8 mouse cellular contexts compared by ENCODE assay signal in the genomic region with DNA sequence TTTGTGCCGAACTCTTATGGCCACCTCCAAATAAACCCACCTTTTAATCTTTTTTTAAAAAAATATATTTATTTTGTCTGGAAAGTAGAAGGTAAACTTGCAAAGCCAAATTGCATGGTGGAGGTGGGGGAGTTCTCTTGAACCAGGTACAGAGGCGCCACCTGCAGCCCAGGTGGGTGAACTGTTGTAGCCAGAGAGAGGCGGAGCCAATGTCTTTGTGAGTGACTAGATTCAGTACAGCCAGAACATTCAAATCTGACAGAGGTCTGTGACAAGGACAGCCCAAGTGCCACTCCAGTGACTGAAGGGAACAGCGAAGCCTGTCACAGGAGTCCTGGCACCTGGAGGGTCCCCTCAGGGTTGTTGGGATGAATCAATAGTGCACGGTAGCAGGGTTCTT.
DNase-seq lines count a peak whose midpoint lies in the region; ATAC-seq and TF ChIP-seq lines count a peak whose summit lies in the region.

No protein-coding gene starts in this region.

- peak; percentile 78 for TF ChIP-seq CTCF in ES-Bruce4 (IDR thresholded peaks at IDR 0.05; ENCODE audit: low read depth, low read length)
- peak; percentile 64 for TF ChIP-seq CTCF in lung, embryonic 14.5 days (IDR thresholded peaks at IDR 0.05; ENCODE audit: low read depth)
- peak; percentile 28; the same call in 1 of the 2 replicates for TF ChIP-seq CTCF in thymus, adult 2 months (IDR thresholded peaks at IDR 0.05; ENCODE audit: borderline replicate concordance, control insufficient read depth, extremely low read depth, insufficient read depth, low read length, poor library complexity)

- H3K9ac ChIP-seq in hindbrain, embryonic 13.5 days = no peak overlapping the region
- no peak overlapping the region for H3K9ac ChIP-seq in hindbrain, embryonic 16.5 days (ENCODE audit: low read depth, low read length)
- no peak overlapping the region for H3K9ac ChIP-seq in ES-Bruce4 (ENCODE audit: low read depth, poor library complexity, severe bottlenecking)
- H3K9ac ChIP-seq in intestine, embryonic 15.5 days = no peak overlapping the region
- no peak overlapping the region for H3K9ac ChIP-seq in lung, embryonic 14.5 days
- no peak overlapping the region for H3K9ac ChIP-seq in heart, embryonic 11.5 days (ENCODE audit: low read depth, low read length)

- no peak overlapping the region for H3K4me2 ChIP-seq in hindbrain, embryonic 13.5 days
- no peak overlapping the region for H3K4me2 ChIP-seq in hindbrain, embryonic 16.5 days (ENCODE audit: low read length)
- no peak overlapping the region for H3K4me2 ChIP-seq in intestine, embryonic 15.5 days (replicated peaks)
- no peak overlapping the region for H3K4me2 ChIP-seq in lung, embryonic 14.5 days
- no peak overlapping the region for H3K4me2 ChIP-seq in heart, embryonic 11.5 days

- no peak for TF ChIP-seq EP300 in ES-Bruce4 (IDR thresholded peaks at IDR 0.05; ENCODE audit: insufficient read depth, low read depth, low read length)

- H3K9me3 ChIP-seq in hindbrain, embryonic 13.5 days = no peaks in the 10 kb centered on the region
- no peaks in the 10 kb centered on the region for H3K9me3 ChIP-seq in hindbrain, embryonic 16.5 days (ENCODE audit: control insufficient read depth, low read length)
- H3K9me3 ChIP-seq in ES-Bruce4 (replicated peaks; ENCODE audit: control insufficient read depth, insufficient read depth, low read length, poor library complexity, severe bottlenecking) = no peaks in the 10 kb centered on the region
- H3K9me3 ChIP-seq in intestine, embryonic 15.5 days = no peaks in the 10 kb centered on the region
- no peaks in the 10 kb centered on the region for H3K9me3 ChIP-seq in lung, embryonic 14.5 days (ENCODE audit: low read depth, low read length)
- no peaks in the 10 kb centered on the region for H3K9me3 ChIP-seq in heart, embryonic 11.5 days (replicated peaks; ENCODE audit: control insufficient read depth, low read length)

- H3K27me3 ChIP-seq in hindbrain, embryonic 13.5 days = no peaks in the 10 kb centered on the region
- no peaks in the 10 kb centered on the region for H3K27me3 ChIP-seq in hindbrain, embryonic 16.5 days (replicated peaks; ENCODE audit: control insufficient read depth, insufficient read depth, low read length)
- no peaks in the 10 kb centered on the region for H3K27me3 ChIP-seq in ES-Bruce4 (ENCODE audit: control insufficient read depth, insufficient read depth, low read length, poor library complexity, severe bottlenecking)
- H3K27me3 ChIP-seq in intestine, embryonic 15.5 days (replicated peaks) = no peaks in the 10 kb centered on the region
- no peaks in the 10 kb centered on the region for H3K27me3 ChIP-seq in lung, embryonic 14.5 days (ENCODE audit: insufficient read depth, low read length)
- no peaks in the 10 kb centered on the region for H3K27me3 ChIP-seq in thymus, adult 2 months (ENCODE audit: control insufficient read depth, insufficient read depth, low read length)
- peaks cover 45% of the 10 kb centered on the region for H3K27me3 ChIP-seq in heart, embryonic 11.5 days (ENCODE audit: control insufficient read depth, insufficient read depth, low read length)

- TF ChIP-seq POLR2A in ES-Bruce4 (IDR thresholded peaks at IDR 0.05; ENCODE audit: insufficient read depth, low read length) = no peak
- no peak for TF ChIP-seq POLR2A in thymus, adult 2 months (IDR thresholded peaks at IDR 0.05; ENCODE audit: control insufficient read depth, extremely low read depth, insufficient read depth, low read length, poor library complexity)

- WGBS in hindbrain, embryonic 13.5 days = 68% methylated on average over 5 of the region's 5 CpGs
- WGBS in hindbrain, embryonic 16.5 days = 69% methylated on average over 5 of the region's 5 CpGs
- WGBS in intestine, embryonic 15.5 days = 69% methylated on average over 5 of the region's 5 CpGs
- WGBS in lung, embryonic 14.5 days = 52% methylated on average over 5 of the region's 5 CpGs
- 82% methylated on average over 5 of the region's 5 CpGs for WGBS in thymus, adult 2 months
- WGBS in heart, embryonic 11.5 days (ENCODE audit: insufficient replicate concordance) = 67% methylated on average over 5 of the region's 5 CpGs

- H3K27ac ChIP-seq in hindbrain, embryonic 13.5 days = no peak overlapping the region
- H3K27ac ChIP-seq in hindbrain, embryonic 16.5 days (ENCODE audit: low read depth, low read length) = no peak overlapping the region
- H3K27ac ChIP-seq in ES-Bruce4 (ENCODE audit: insufficient read depth, low read length) = no peak overlapping the region
- H3K27ac ChIP-seq in intestine, embryonic 15.5 days = no peak overlapping the region
- no peak overlapping the region for H3K27ac ChIP-seq in lung, embryonic 14.5 days (ENCODE audit: low read depth)
- no peak overlapping the region for H3K27ac ChIP-seq in thymus, adult 2 months (ENCODE audit: control insufficient read depth, insufficient read depth, low read length)
- H3K27ac ChIP-seq in heart, embryonic 11.5 days (ENCODE audit: low read depth, low read length) = no peak overlapping the region

- DNase-seq in cerebellum, adult 18-20 months = peak; percentile 15 to 21
- DNase-seq in lung, embryonic 14.5 days = peak; percentile 68
- peak; percentile 62 for DNase-seq in thymus, adult 2 months

- no peak overlapping the region for H3K4me3 ChIP-seq in hindbrain, embryonic 13.5 days
- no peak overlapping the region for H3K4me3 ChIP-seq in hindbrain, embryonic 16.5 days (ENCODE audit: low read length)
- H3K4me3 ChIP-seq in ES-Bruce4 (ENCODE audit: low read depth, low read length) = no peak overlapping the region
- H3K4me3 ChIP-seq in intestine, embryonic 15.5 days (replicated peaks) = no peak overlapping the region
- H3K4me3 ChIP-seq in lung, embryonic 14.5 days (ENCODE audit: low read depth, low read length) = no peak overlapping the region
- H3K4me3 ChIP-seq in thymus, adult 2 months (ENCODE audit: control insufficient read depth, insufficient read depth, low read length) = no peak overlapping the region
- H3K4me3 ChIP-seq in heart, embryonic 11.5 days (ENCODE audit: low read depth, low read length) = no peak overlapping the region

- ATAC-seq in hindbrain, embryonic 13.5 days (ENCODE audit: low FRiP score) = 0 out of 2 replicates have a peak, but pooled peaks have one; percentile 28
- no peak for ATAC-seq in hindbrain, embryonic 16.5 days
- peak; percentile 84 for ATAC-seq in intestine, embryonic 15.5 days
- ATAC-seq in lung, embryonic 14.5 days (ENCODE audit: insufficient read depth) = peak; percentile 49; the same call in 1 of the 2 replicates
- ATAC-seq in heart, embryonic 11.5 days (replicated peaks; ENCODE audit: insufficient number of reproducible peaks, low FRiP score, low TSS enrichment) = no peak

- no peaks in the 10 kb centered on the region for H3K36me3 ChIP-seq in hindbrain, embryonic 13.5 days
- H3K36me3 ChIP-seq in hindbrain, embryonic 16.5 days (ENCODE audit: control insufficient read depth, insufficient read depth, low read length) = no peaks in the 10 kb centered on the region
- no peaks in the 10 kb centered on the region for H3K36me3 ChIP-seq in ES-Bruce4 (ENCODE audit: control insufficient read depth, insufficient read depth, low read length, poor library complexity, severe bottlenecking)
- no peaks in the 10 kb centered on the region; the same call in 1 of the 2 replicates for H3K36me3 ChIP-seq in intestine, embryonic 15.5 days
- H3K36me3 ChIP-seq in lung, embryonic 14.5 days (ENCODE audit: insufficient read depth) = peaks cover under 1% of the 10 kb centered on the region; the same call in 1 of the 2 replicates
- no peaks in the 10 kb centered on the region for H3K36me3 ChIP-seq in thymus, adult 2 months (ENCODE audit: control insufficient read depth, insufficient read depth, low read length)
- no peaks in the 10 kb centered on the region for H3K36me3 ChIP-seq in heart, embryonic 11.5 days (ENCODE audit: control insufficient read depth, insufficient read depth, low read length)

- 0 out of 2 replicates have a peak, but pooled peaks cover 6% of the 10 kb centered on the region for H3K4me1 ChIP-seq in hindbrain, embryonic 13.5 days (replicated peaks)
- peaks cover 3% of the 10 kb centered on the region; the same call in 1 of the 2 replicates for H3K4me1 ChIP-seq in hindbrain, embryonic 16.5 days (ENCODE audit: control insufficient read depth, insufficient read depth, low read depth, low read length)
- H3K4me1 ChIP-seq in ES-Bruce4 (ENCODE audit: control insufficient read depth, insufficient read depth, low read length) = no peaks in the 10 kb centered on the region
- H3K4me1 ChIP-seq in intestine, embryonic 15.5 days (replicated peaks) = no peaks in the 10 kb centered on the region
- H3K4me1 ChIP-seq in lung, embryonic 14.5 days (ENCODE audit: insufficient read depth) = no peaks in the 10 kb centered on the region
- H3K4me1 ChIP-seq in thymus, adult 2 months (replicated peaks; ENCODE audit: control insufficient read depth, insufficient read depth, low read length) = no peaks in the 10 kb centered on the region
- H3K4me1 ChIP-seq in heart, embryonic 11.5 days (ENCODE audit: control insufficient read depth, insufficient read depth, low read length) = no peaks in the 10 kb centered on the region

Comparison
In these comparisons a context has a peak if more than half of its experiments do, and no peak if none do; other contexts are left out.
1. ATAC-seq: peak in hindbrain, embryonic 13.5 days (single experiment), intestine, embryonic 15.5 days (single experiment) and lung, embryonic 14.5 days (single experiment); none in hindbrain, embryonic 16.5 days (single experiment) and heart, embryonic 11.5 days (single experiment).
2. CTCF ChIP-seq: peak in every context shown above with its lines; median percentile 78 in ES-Bruce4; 64 in lung, embryonic 14.5 days; 28 in thymus, adult 2 months.
3. DNase-seq: peak in every context shown above with its lines; median percentile 68 in lung, embryonic 14.5 days; 62 in thymus, adult 2 months; 18 in cerebellum, adult 18-20 months.